Mouse (Mus musculus): Measurements from ENCODE around the gene Cldn12.

- no peak for TF ChIP-seq CTCF (conservative IDR thresholded peaks at IDR 0.05; ENCODE audit: low read length)
- TF ChIP-seq NANOG (IDR thresholded peaks at IDR 0.05; ENCODE audit: borderline replicate concordance, low read length): no peak
- no peak for TF ChIP-seq POU5F1 (IDR thresholded peaks at IDR 0.05; ENCODE audit: borderline replicate concordance, low read length)
Observed at GRCm38 (mm10) chr5:5559079-5559740, 44.5 kb upstream of the Cldn12 start, which contains the start of gene Gtpbp10.
